Mouse (Mus musculus) retina, postnatal 7 days (tissue): ENCODE measurements at regions not wholly inside any gene's neighbourhood (a gene's known extent, or its start where the extent isn't known, plus 50 kb on each side); places are given as distances from the start of the nearest gene placed in this dataset.

ENCODE experiments used
- DNase-seq: peaks from one replicate; pipeline ENCODE4 v3.0.0-alpha.2; 2012; ENCODE audit warnings: low read depth, low spot score

DNA sequence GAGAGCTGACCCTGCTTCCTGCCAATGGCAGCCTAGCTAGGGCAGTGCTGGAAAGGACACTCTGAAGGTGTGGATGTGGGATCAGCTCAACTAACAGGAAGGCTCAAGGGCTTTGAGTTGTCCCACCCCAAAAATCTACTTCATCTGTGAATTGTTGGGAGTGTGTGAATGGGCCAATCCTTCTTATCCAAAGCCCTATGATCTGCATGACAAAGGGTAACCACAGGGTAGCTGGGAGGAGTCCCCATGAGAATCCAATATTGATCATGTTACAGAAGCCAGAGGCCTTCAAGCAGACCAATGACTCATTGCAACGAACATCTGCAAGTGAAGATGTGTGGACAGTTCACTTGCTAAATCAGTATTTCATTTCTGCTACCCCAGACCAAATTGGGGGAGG, 51.1 kb upstream of the Adra1b start:
- no peak for DNase-seq

DNA sequence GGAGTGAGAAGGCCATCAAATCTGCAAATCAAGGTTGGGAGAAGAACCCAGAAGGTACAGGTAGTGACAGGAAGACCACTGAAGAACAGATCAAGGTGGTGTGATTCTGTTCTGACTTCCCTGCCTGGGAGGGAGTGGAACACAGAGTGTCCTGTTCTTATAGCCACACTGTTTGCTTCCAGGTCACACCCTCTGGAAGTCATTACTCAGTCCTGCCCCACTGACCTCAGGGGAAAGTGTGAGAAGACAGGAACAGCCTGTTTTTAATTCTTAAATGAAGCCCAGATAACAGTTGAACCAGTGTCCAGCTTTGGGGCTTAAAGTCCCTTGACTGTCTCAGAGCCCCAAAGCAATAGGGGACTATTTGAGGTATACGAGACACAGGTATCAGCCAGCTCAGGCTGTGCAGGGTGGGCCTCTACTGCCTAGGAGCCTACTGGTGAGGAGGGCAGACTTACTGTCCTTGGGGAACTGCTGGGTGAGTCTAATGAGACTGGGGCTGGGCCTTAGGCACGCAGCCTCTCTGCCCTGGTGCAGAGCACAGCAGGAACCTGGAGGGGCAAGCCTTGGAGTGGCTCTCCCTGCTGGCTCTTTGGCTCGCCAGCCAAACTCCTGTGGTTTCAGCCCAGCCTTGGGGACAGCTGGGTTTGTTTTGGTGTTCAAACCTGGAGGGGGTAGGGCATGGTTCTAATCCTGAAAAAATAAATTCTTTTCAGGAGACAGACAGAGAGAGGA, 57.4 kb upstream of the Adra1b start:
- no peak for DNase-seq

DNA sequence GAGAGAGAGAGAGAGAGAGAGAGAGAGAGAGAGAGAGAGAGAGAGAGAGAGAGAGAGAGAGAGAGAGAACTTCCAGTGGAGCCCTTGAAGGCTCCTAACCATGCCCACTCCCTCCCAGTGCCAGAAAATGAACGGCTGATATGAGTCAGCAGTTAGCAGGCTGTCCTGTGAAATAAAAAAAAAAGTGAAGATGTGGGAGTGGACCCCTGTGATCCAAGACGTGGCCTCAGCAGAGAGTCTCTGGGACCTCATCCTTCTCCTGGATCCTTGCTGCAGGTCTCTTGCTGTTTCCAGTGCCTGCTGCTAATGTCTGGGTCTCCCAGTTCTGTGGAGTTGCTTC, 57.9 kb upstream of the Adra1b start:
- no peak for DNase-seq

DNA sequence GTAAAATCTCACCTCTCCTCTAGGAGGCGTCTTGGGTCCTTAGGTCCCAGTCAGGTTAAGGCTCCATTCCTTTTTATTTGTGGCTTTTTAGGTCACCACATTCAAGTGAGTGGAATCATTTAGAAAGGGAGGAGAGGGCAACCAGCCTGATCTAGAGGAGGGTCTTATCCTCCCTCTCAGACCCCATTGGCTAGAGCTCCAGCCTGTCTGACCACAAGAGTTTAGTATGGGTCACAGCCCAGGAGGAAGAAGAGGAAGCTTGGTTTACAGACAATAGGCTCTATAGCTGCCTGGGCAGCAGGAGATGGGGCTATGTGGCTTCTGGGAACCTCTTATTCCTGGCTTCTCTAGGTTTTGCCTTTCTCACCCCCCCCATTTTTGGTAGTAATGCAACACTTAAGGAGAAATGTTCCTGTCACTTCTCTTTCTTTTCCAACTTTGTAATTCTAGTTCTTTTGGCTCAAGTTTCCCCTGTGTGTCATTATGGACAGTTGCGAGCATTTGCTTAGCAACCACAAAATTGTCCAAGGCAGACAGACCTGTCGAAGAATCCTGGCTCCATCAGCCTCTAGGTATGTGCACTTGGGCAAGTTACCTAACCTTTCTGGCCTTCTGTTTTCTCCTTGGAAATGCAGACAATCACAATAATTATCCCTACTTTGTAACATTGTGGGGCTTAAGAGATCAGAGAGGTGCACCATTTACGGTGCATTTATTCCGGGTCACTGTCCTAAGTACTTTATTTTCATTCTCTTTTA, 59.5 kb upstream of the Adra1b start:
- no peak for DNase-seq

DNA sequence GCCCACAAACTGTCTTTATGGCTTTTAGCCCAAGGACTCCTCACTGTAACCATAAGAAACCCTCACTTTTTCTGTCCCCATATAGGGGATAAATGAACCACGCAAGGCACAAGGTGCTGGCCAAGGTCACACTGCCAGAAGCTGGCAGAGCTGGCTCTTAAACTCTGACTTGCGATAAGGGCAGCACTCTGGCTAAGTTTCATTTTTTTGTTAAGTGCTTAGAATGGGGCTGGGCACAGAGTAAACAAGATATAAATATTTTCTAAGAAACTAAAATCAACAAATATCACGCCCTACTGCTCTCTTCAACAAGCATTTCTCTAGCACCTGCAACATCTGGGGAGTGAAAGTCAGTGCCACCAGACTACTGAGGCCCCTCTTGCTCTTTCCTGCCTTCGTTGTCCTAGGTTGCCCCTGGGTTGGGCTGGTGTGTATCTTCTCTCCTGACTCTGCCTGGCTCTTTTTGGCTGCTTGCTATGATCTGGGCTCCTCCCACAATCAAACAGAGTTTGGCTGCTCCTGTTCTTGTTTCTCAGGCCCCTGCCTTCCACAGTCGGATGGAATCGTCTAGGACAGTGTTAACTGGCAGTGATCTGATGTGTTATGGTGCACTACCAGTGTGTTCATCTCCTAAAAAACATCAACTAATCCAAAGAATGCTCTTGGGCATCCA, 60.5 kb upstream of the Adra1b start:
- no peak for DNase-seq

DNA sequence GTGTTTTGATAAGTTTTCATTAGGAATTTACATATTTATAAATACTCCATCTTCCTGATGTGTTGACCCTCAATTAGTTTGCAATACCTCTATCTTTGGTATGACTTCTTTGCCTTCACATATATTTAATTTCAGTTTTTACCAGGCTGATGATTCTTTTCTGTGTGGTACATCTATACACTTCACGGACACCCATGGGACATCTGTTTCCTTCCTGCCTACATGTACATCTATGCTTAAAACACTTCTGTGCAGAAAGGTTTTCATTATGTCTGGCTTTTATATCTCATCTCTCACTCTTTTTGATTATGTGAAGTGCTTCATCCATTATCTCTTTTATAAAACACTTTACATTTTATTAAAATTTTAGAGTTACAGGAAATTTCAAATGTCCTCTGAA, 66.8 kb upstream of the Adra1b start:
- no peak for DNase-seq

DNA sequence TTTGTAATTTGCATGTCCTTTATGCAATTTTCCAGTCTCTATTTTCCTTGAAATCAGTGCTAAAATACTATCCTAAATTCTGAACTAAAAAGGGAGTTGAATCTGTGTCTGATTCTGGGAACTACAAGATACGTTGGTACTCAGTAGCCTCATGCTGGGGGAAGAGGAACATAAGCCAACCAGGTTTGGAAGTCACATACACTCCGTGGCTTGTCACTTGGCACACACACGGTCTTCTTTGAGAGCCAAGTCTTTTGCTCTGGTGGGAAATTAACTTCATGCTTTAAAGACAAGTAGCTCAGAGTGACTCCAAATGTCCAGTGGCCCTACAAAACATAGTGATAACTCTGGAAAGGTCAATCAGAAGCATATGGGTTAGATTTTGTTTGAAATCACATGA, 70.9 kb upstream of the Adra1b start:
- no peak for DNase-seq

DNA sequence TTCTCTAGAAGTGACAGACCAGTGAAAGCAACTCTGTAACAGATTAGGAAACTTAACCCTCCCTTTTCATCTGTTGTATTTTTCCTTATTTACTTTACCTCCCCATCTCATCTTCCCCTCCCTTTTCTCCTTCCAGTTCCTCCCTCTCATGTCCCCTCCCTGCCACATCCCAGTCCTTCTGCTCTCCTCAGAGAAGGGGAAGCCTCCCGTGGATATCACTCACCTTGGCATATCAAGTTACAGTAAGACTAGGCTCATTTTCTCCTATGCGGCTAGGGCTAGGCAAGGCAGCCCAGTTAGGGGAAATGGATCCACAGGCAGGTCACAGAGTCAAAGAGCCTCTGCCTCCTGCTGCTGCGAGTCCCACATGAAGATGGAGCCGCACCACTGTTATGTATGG, 75.0 kb upstream of the Adra1b start:
- DNase-seq, result no peak

DNA sequence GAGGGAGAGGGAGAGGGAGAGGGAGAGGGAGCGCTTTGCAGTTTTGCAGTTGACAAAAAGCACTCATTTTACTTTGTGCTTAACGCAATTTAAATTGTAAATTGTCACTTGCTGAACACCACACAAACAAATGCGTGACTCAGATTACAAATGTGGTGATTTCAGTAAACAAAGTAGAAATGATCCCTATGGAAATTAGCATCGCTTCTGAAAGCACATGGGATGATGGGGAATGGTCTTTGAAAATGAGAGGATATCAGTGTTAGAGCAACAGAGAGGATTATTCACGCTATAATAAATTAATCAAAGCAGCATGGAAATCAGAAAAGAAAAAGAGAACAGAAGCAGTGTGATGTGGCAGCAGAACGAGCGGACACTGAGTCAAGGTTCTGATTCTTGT, 78.4 kb upstream of the Adra1b start:
- DNase-seq, result no peak

DNA sequence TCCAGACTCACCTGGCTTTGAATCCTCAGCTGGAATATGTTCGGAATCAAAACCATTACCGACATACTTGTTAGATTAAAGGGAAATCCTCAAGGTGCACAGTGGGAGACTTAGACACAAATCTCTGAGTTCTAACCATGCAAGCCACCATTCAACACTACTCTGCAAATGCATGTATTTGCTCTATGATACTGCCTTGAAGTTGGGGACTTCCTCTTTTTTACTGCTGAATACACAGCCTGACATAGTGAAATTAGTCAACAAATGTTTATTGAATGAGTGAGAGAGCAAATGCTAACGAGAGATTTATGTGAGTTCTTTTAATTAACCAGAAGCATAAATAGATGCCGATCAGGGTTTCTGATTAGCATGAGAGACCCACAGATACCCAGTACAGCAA, 79.4 kb upstream of the Adra1b start:
- DNase-seq, result no peak

DNA sequence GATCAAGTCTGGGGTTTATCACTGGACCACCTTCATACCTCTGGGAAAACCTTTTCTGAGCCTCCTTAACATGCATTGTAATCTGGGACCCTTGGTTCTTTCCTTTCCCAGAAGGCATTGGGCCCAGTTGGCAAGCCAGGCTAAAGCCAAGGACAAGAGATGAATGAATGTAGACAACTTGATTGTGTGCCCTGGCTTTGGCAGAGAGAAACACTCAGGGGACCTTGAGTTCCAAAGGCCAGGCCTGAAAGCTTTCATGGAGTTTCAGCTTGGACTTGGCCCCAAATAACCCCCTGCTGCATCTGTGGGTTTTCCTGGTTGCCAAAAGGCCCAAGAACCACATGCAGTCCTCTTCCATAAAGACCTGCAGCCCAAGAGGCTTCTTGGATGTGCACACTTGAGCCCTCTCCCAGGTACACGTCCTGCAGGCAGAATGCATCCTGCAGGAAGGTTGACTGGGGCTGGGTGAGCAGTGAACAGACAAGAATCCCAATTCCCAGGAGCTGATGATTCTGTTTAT, 89.0 kb upstream of the Adra1b start:
- DNase-seq, result no peak

DNA sequence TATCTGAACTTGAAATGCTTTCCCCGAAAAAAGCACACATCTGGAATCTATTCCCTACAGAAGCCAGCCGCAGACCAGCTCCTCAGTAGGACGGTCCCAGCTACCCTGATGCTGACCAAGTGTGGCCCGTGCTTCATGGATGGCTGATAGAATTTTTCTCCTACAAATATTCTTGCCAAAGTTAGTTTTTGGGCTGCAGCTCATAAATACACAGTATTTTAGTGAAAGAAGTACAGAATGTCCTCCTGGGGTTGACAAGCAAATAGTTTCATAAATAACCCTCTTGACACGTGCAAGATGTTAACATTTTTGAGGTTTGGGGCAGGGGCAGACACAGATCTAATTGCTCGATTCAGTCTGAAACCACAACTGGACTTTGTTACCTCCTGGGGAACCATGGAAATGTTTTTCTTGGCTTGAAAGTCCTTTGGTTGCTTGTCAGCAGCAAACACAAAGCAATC, 91.0 kb upstream of the Adra1b start:
- no peak for DNase-seq

DNA sequence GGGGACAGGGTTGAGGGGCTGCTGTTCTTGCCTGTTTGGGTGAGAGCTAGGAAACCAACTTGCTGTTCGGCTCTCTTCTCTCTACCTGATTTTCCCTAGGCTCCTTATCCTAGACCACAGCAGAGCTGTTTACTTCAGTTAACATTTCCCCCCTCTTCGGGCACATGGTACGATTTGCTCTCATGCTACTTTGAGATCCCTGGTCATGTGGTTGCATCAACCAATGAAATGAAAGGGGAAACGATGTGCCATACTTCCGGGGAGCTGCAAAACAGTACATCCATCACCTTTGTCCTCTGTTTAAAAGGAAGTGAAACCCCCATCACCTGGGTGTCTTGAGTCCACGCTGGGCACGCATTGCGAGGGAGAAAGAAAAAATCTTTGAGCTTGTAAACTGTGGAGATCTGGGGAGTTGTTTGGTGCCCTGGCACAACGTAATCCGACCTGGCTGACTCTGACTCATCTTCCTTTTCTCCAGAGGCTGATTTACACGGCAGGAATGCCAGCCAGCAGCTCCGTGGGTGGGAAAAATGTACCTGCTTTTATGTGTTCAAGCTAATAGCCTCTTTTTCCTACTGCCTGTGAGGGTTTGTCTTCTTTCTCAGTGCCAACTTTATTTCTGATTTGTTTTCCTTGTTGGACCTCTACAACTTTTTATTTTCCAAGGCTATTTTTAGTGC, 97.2 kb upstream of the Adra1b start:
- DNase-seq, result no peak

DNA sequence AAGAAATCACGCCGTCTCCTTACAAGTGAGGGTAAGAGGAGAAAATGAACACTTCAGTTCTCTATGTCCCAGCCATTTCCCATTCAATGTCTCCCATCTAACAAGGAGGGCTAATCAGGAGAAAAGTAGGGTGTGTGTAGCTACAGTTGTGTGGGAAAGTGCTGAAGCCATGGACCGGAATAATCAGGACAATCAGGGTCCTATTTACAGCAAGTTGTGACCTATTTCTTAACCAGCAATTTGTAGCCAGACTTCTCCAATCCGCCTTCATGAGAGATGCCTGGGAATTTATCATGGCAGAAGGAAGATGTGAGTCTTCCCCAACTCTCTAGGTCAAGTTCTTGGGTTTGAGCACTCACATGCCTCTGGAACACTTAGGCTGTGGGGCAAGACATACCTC, 99.0 kb upstream of the Adra1b start:
- no peak for DNase-seq

DNA sequence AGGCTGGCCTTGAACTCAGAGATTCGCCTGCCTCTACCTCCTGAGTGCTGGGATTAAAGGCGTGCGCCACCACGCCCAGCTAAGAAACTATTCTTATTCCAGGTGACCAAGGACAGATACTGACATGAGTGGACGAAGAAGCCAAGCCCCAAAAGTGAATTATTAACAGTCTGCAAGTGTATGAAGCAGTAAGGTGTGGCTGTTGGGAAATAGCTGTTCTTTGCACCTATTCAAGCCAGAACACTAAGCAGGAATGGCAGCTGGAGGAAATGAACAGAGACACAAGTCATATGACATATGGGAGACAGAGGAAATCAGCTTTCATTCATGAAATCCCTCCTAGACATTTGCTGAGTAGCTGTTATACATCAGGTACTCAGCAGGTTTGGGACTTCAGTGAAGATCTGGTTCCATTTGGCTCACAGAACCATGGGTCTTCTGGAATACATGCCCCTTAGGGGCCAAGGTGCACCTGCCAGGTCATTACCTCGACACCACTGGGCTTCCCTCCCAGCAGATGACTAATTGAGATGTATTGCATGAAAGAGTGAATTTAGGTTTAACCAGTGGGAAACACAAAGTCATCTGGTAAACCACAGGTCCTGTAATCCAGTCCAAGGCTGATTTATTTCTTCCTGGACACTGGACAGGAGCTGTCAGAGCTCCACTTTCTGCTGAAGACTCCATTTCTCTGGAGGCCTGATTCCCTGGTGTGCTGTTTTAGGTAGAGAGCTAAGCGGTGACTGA, 101.0 kb upstream of the Adra1b start:
- no peak for DNase-seq

DNA sequence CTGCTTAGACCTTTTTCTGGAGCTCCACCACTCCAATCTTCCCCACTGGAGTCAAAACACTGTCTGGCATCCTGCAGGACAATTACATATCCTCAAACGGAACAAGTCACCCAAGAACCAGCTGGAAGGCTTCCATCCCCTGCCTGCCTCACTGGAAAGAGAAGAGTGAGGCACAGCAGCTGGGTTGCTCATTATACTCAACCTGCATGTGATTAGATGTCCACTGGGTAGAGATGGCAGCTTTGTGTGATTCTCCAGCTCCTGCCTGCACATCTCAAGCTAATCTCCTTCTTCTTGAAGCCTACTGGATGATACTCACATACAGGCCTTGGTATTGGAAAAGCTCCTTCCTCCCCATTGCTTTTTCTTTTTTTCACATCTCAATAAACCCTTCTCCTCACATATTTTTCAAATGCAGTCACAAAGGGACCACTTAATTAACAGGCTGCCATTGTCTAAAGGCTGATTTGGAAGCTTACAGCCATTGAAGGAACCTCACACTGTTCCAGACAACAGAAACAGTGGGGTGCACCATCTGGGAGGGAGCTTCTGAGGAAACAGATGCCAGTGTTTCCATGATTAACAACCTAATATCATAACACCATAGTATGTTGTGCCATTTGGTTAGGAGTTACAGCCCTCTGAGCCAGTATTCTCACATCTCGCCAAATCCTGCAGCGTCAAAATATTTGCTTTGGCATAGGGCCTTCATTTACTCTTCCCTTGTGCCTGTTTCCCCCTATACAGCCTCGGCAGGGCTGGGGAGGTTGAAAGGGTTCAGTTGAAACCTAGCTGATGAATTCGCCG, 101.9 kb upstream of the Adra1b start:
- no peak for DNase-seq

DNA sequence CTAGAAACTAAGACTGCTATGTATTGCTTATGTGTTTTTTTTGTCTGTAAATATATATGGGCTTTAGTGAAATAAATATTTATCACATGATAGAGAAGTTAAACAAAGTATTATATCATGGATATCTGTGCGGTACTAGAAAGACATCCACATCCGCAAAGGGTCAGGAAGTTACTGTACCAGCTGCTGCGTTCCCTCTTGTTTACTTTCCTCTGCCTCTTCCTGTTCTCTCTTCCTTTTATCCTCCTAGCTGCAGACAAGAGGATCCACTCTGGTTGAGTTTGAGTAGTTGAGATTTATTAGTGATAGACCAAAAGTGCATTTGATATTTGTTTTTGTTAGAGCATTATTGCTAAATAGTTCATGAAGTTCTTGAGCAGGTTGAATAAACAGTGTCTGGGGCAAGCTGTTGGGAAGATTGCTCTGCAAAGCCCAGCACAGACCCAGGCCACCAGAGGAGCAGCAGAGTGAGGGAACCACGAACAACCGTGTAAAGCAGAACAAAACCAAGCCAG, 106.6 kb upstream of the Adra1b start:
- DNase-seq, result no peak

DNA sequence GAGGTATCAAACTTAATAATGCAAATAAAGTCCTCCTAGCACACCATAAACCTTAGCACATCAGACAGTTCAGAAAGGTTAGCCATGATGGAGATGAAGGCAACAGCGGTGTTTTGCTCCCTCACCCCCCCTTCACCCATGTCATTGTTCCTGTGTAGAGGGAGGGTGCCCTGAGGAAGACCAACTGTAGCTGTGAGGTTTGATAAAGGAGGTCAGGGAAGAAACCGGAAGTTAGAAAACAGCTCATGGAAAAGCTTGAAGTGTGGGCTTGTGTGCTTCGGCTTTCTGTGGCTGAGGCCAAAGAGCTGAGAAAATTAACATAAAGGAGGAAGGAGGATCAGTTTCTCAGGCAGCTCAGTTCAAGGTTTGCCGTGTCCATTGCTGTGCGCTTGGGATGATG, 111.3 kb upstream of the Adra1b start:
- no peak for DNase-seq

DNA sequence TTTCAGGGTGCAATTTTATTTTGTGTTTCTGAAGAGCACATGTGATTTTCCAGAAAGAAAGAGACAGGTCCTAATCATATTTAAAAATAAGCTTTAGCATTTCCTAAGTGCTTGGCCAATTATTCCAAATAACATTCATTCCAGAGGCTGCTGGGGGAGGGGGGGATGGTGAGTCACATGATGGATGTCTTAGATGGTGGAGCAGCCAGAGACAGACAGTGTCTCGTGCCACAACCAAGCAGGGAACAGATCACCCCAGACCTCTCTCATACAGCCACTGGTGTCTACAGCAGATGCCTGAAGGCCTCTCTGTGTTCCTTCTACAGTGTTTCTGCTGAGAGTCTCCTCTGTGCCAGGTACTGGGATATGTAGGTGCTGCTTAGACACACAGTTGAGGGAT, 112.8 kb upstream of the Adra1b start:
- DNase-seq, result no peak

DNA sequence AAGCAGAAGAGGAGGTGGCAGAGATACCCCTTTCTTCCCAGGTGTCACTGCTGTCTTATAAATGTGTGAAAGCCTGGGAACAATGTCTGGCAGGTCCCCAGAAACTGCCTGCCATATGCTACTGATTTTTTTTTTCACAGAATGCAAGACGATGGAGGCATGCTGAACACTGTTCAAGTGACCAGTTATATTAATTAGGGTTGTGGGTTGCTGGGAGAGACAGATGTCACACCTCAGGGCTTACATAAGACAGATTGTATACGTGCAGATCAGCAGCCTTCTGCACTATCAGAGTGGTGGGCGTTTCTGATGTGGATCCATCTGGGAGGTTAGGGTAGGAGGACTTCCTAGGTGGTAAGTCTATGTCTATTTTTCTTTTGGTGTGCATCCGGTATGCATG, 120.6 kb upstream of the Adra1b start:
- no peak for DNase-seq
